Mouse (Mus musculus) liver, postnatal 0 days (tissue): ENCODE data around the gene Slc38a9. TPM values are rescaled to one million over a fixed set of nuclear protein-coding genes. Genes with fewer than 3 reads are reported as not detected.

Source experiments
- ATAC-seq: fragments of 200-750 bp; cut with Nextera tagmentation; 2 replicates; pipeline ENCODE4 v1.8.0; 2017; ENCODE audit warnings: mild to moderate bottlenecking, moderate library complexity
- DNase-seq: peaks from one replicate; pipeline ENCODE4 v3.0.0-alpha.2; 2016
- H3K27ac ChIP-seq: fragments of 300-500 bp; sonication (generic); 2 replicates; pipeline ENCODE4 v1.5.1; 2014; ENCODE audit warnings: antibody characterized with exemption, moderate library complexity, mild to moderate bottlenecking, low read depth
- H3K27me3 ChIP-seq: fragments of 300-500 bp; sonication (generic); 2 replicates; pipeline ENCODE4 v1.6.1; 2014; ENCODE audit warnings: low read length, control low read depth, mixed read lengths; ENCODE audit not compliant: insufficient read depth
- H3K36me3 ChIP-seq: fragments of 300-500 bp; sonication (generic); replicated peaks from 2 replicates; pipeline ENCODE4 v1.6.1; 2014; ENCODE audit warnings: mild to moderate bottlenecking, control low read depth, low read length, moderate library complexity, mixed read lengths; ENCODE audit not compliant: insufficient read depth
- H3K4me1 ChIP-seq: fragments of 300-500 bp; sonication (generic); 2 replicates; pipeline ENCODE4 v1.6.1; 2014; ENCODE audit warnings: antibody characterized with exemption, mild to moderate bottlenecking, control low read depth; ENCODE audit not compliant: insufficient read depth
- H3K4me2 ChIP-seq: fragments of 300-500 bp; sonication (generic); 2 replicates; pipeline ENCODE4 v1.6.1; 2014; ENCODE audit warnings: low read depth, mild to moderate bottlenecking, low read length, moderate library complexity, mixed read lengths
- H3K4me3 ChIP-seq: fragments of 300-500 bp; sonication (generic); 2 replicates; pipeline ENCODE4 v1.5.1; 2014; ENCODE audit warnings: low read depth, low read length
- H3K9ac ChIP-seq: fragments of 300-500 bp; sonication (generic); replicated peaks from 2 replicates; pipeline ENCODE4 v1.6.1; 2014; ENCODE audit warnings: mild to moderate bottlenecking, moderate library complexity
- H3K9me3 ChIP-seq: fragments of 300-500 bp; sonication (generic); 2 replicates; pipeline ENCODE4 v1.6.1; 2016; ENCODE audit warnings: mild to moderate bottlenecking, control low read depth, low read length, mixed read lengths
- CTCF ChIP-seq: sonication (generic); IDR thresholded peaks from 2 replicates; pipeline ENCODE4 v1.5.1; 2016; ENCODE audit warnings: antibody characterized with exemption, low read depth
- EP300 ChIP-seq: IDR thresholded peaks from 2 replicates; pipeline ENCODE4 v1.6.1; 2016; ENCODE audit warnings: antibody characterized with exemption, low read depth, mild to moderate bottlenecking
- WGBS: fragments of 180-500 bp; shearing (Covaris S2); extraction: QIAGEN DNeasy Blood & Tissue Kit; methylation state at CpG from one replicate; pipeline ENCODE4 v1.1.7; 2014; ENCODE audit not compliant: insufficient replicate concordance; 5-methylcytosine and 5-hydroxymethylcytosine counted together
- polyA plus RNA-seq: library from polyadenylated mRNA; unstranded; fragments of >200 nt; fragmentation: Nextera tagmentation; extraction: Ambion mirVana; gene quantifications from 2 replicates; pipeline ENCODE4 v1.2.1, GENCODE M21; 2015

Slc38a9 gene
- polyA plus RNA-seq, 1 experiment from 2014 or later = 11.9 TPM

GRCm38 (mm10) chr13:112747808-112748430, 87.4 kb downstream of the Slc38a9 start:
- WGBS = 46% methylated on average over 6 of the region's 6 CpGs
- Histone ChIP-seq H3K27ac (peak overlapping the region; percentile 93), H3K4me2 (peak overlapping the region; percentile 42), H3K9me3 (no peaks in the 10 kb centered on the region), H3K27me3 (no peaks in the 10 kb centered on the region), H3K36me3 (no peaks in the 10 kb centered on the region), H3K4me3 (no peak overlapping the region), H3K9ac (peak overlapping the region; percentile 36; the same call in 1 of the 2 replicates), H3K4me1 (peaks cover 69% of the 10 kb centered on the region)
- TF ChIP-seq EP300 (peak; percentile 94), CTCF (no peak)
- ATAC-seq = peak; percentile 72
- peak; percentile 53 for DNase-seq

GRCm38 (mm10) chr13:112748808-112749510, 88.4 kb downstream of the Slc38a9 start:
- Histone ChIP-seq H3K27me3 (no peaks in the 10 kb centered on the region), H3K9me3 (no peaks in the 10 kb centered on the region), H3K9ac (peak overlapping the region; percentile 23; the same call in 1 of the 2 replicates), H3K27ac (peak overlapping the region; percentile 93), H3K4me3 (no peak overlapping the region), H3K36me3 (no peaks in the 10 kb centered on the region), H3K4me1 (peaks cover 69% of the 10 kb centered on the region), H3K4me2 (0 out of 2 replicates have a peak overlapping the region, but pooled peaks have one; percentile 2)
- TF ChIP-seq CTCF = no peak
- TF ChIP-seq EP300 = no peak
- 73% methylated on average over 11 of the region's 11 CpGs for WGBS
- no peak for DNase-seq
- ATAC-seq = no peak

DNA sequence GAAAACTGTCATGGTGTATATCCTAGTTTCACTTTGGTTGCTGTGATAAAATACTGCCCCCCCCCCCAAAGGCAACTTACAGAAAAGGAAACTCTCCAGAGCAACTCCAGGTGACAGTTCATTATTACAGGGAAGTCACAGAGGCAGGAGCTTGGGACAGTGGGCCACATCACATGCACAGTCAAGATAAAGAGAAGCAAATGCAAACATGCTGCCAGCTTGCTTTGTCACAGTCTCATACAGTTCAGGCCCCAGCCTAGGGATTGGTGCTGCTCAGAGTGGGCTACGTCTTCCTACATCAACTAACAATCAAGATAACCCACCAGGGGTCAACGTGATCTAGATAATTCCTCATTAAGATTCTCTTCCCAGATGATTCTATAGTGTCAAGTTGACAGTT, 89.3 kb downstream of the Slc38a9 start:
- H3K27me3 ChIP-seq = no peaks in the 10 kb centered on the region
- DNase-seq (no peak), ATAC-seq (no peak)
- no peak overlapping the region for H3K4me3 ChIP-seq
- no peaks in the 10 kb centered on the region for H3K36me3 ChIP-seq
- WGBS = 86% methylated on average over 2 of the region's 2 CpGs
- peaks cover 63% of the 10 kb centered on the region for H3K4me1 ChIP-seq
- no peak overlapping the region for H3K9ac ChIP-seq
- H3K27ac ChIP-seq = peak overlapping the region; percentile 52; the same call in 1 of the 2 replicates
- TF ChIP-seq CTCF = no peak
- TF ChIP-seq EP300 = no peak
- no peaks in the 10 kb centered on the region for H3K9me3 ChIP-seq
- no peak overlapping the region for H3K4me2 ChIP-seq

DNA sequence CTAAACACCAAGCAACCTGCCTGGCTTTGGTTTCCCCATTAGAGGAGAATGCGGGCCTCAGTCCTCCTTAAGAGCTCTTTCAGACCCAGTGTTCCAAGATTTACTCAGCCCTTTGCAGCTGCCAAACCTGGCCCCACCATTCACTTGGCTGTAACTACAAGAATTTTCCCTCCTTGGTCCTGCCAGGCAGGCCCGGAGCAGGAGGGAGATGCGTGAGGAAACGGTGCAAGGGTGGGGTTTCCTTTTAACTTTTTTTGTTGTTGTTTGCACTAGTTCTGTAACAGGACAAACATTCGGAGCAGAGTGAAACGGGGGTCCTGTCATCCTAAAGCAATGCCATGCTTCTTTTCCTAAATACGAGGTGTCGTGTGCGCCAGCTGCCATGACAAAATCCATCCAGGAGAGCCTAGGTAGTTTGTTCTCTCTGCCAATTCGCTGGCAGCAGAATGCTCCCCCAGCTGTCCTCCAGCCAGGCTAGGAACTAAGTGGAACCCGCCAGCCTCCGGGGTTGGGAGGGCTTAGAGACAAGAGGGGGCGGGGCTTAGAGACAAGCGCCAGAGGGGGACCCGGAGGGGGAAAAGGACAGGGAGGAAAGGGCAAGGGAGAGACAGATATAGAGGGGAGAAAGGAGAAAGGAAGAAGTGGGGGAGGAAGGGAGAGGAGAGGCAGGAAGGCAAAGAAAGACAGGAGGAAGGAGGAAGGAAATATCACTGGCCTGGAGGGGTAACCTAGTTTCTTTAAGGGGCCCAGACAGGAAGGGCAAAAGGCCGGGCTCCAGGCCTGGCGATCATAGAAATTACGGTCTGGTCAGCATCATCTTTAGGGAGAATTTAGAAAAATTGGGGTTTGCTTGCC, 91.1 kb downstream of the Slc38a9 start:
- 11% methylated on average over 18 of the region's 18 CpGs for WGBS

DNA sequence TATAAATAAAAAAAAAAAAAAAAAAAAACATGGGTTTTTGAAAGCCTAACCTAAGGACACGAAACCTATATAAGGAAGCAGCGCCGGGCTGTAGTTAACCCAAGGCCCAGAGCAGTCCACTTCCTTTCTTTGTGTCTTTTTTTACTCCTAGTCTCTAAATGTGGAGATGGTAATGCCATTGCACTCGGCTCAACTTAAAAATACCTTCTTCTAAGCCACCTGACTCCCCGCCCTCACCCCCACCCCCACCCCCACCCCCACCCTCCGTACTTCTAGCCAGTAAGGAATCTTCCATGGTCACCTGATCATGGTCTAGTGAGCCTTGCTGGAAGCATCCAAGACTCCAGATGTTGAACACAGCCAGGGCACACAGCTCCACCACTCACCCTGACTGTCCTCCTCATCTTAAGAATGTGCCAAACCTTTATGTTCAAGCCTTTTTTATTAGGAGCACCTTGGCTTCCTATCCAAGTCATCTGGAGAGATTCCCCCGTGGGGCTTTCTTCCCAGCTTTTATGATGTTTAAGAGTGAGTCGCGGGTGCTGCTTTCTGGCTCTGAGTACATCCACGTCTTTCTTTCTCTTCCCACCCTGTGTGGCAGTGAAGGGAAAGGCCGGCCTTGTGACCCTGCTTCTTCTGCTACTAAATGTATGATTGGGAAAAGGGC, 91.9 kb downstream of the Slc38a9 start:
- DNase-seq = no peak
- Histone ChIP-seq H3K27ac (peak overlapping the region; percentile 52), H3K4me1 (peaks cover 44% of the 10 kb centered on the region), H3K9me3 (no peaks in the 10 kb centered on the region), H3K4me3 (peak overlapping the region; percentile 18; the same call in 1 of the 2 replicates), H3K4me2 (peak overlapping the region; percentile 68), H3K27me3 (no peaks in the 10 kb centered on the region), H3K36me3 (no peaks in the 10 kb centered on the region), H3K9ac (0 out of 2 replicates have a peak overlapping the region, but pooled peaks have one; percentile 35)
- WGBS = 57% methylated on average over 11 of the region's 11 CpGs
- no peak for TF ChIP-seq EP300
- TF ChIP-seq CTCF = no peak
- ATAC-seq = no peak

More for the DNA sequence above, 91.1 kb downstream of the Slc38a9 start:
- peaks cover 51% of the 10 kb centered on the region for H3K4me1 ChIP-seq
- no peaks in the 10 kb centered on the region for H3K27me3 ChIP-seq
- peak overlapping the region; percentile 18 for H3K4me3 ChIP-seq
- TF ChIP-seq EP300 = no peak
- no peak for TF ChIP-seq CTCF
- DNase-seq (peak; percentile 72), ATAC-seq (peak; percentile 51)
- no peaks in the 10 kb centered on the region for H3K9me3 ChIP-seq
- peak overlapping the region; percentile 52 for H3K27ac ChIP-seq
- H3K9ac ChIP-seq = peak overlapping the region; percentile 35; the same call in 1 of the 2 replicates
- peak overlapping the region; percentile 68 for H3K4me2 ChIP-seq
- no peaks in the 10 kb centered on the region for H3K36me3 ChIP-seq
